Mouse (Mus musculus) limb, embryonic 11.5 days (tissue): Measurements from ENCODE around the gene Lrrc57. TPM values are rescaled to one million over a fixed set of nuclear protein-coding genes. Genes with fewer than 3 reads are reported as not detected.
"Not testable (repeated sequence)": the region's sequence is repeated elsewhere in the genome, so short reads cannot be mapped to it uniquely, and the experiment has no call there.

ENCODE experiments used
- ATAC-seq: fragments of 200-750 bp; cut with Nextera tagmentation; 2 replicates; pipeline ENCODE4 v1.8.0; 2017; ENCODE audit warnings: low read depth; ENCODE audit not compliant: insufficient number of reproducible peaks, low FRiP score, low TSS enrichment
- DNase-seq: peaks from one replicate; pipeline ENCODE4 v3.0.0-alpha.2; 2015; ENCODE audit warnings: low spot score
- H3K27ac ChIP-seq: fragments of 300-500 bp; sonication (generic); replicated peaks from 2 replicates; pipeline ENCODE4 v1.5.1; 2014; ENCODE audit warnings: low read depth, mild to moderate bottlenecking, low read length
- H3K27me3 ChIP-seq: fragments of 300-500 bp; sonication (generic); 2 replicates; pipeline ENCODE4 v1.6.1; 2014; ENCODE audit warnings: mild to moderate bottlenecking, low read length, mixed read lengths; ENCODE audit not compliant: control insufficient read depth, insufficient read depth
- H3K36me3 ChIP-seq: fragments of 300-500 bp; sonication (generic); 2 replicates; pipeline ENCODE4 v1.6.1; 2014; ENCODE audit warnings: mild to moderate bottlenecking, low read length, moderate library complexity, mixed read lengths; ENCODE audit not compliant: control insufficient read depth, insufficient read depth
- H3K4me1 ChIP-seq: fragments of 300-500 bp; sonication (generic); 2 replicates; pipeline ENCODE4 v1.6.1; 2014; ENCODE audit warnings: low read length, mixed read lengths; ENCODE audit not compliant: control insufficient read depth, insufficient read depth
- H3K4me2 ChIP-seq: fragments of 300-500 bp; sonication (generic); 2 replicates; pipeline ENCODE4 v1.6.1; 2014; ENCODE audit warnings: low read depth, mild to moderate bottlenecking, moderate library complexity; ENCODE audit not compliant: severe bottlenecking
- H3K4me3 ChIP-seq: fragments of 300-500 bp; sonication (generic); 2 replicates; pipeline ENCODE4 v1.5.1; 2014; ENCODE audit warnings: low read depth, low read length
- H3K9ac ChIP-seq: fragments of 300-500 bp; sonication (generic); 2 replicates; pipeline ENCODE4 v1.6.1; 2014; ENCODE audit warnings: mild to moderate bottlenecking, low read length
- H3K9me3 ChIP-seq: fragments of 300-500 bp; sonication (generic); 2 replicates; pipeline ENCODE4 v1.6.1; 2016; ENCODE audit warnings: low read length; ENCODE audit not compliant: control insufficient read depth
- WGBS: fragments of 180-500 bp; shearing (Covaris S2); extraction: QIAGEN DNeasy Blood & Tissue Kit; methylation state at CpG from one replicate; pipeline ENCODE4 v1.1.7; 2014; 5-methylcytosine and 5-hydroxymethylcytosine counted together
- polyA plus RNA-seq: library from polyadenylated mRNA; unstranded; fragments of >200 nt; fragmentation: Nextera tagmentation; extraction: Ambion mirVana; gene quantifications from 2 replicates; pipeline ENCODE4 v1.2.1, GENCODE M21; 2014

Lrrc57 gene
- polyA plus RNA-seq, 1 experiment from 2014 or later, result 31.9 TPM

DNA sequence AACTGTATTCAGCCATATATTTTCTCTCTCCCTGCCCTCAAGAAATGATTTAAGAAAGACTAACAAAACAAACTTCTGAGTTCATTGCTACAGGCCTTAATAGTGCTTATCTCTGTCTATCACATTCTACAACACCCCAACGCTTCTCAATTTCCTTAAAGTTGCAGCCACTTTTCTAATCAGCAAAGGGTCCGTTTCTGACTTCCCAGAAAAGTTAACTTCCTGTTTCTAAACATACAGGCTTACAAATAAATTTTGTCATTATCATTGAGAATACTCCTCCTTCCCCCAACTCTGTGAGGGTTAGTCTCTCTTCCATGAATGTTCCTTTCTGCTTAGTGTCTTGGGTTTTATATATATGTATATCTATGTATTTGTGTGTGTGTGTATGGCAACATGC is 44.0 kb downstream of the Lrrc57 start:
- WGBS, result 91% methylated on average over 2 of the region's 2 CpGs
- ATAC-seq (no peak), DNase-seq (no peak)
- H3K27ac ChIP-seq, result no peak overlapping the region
- no peaks in the 10 kb centered on the region for H3K9me3 ChIP-seq
- H3K4me1 ChIP-seq, result no peaks in the 10 kb centered on the region
- no peak overlapping the region for H3K4me2 ChIP-seq
- no peaks in the 10 kb centered on the region for H3K36me3 ChIP-seq
- no peaks in the 10 kb centered on the region for H3K27me3 ChIP-seq
- no peak overlapping the region for H3K9ac ChIP-seq
- H3K4me3 ChIP-seq, result no peak overlapping the region

DNA sequence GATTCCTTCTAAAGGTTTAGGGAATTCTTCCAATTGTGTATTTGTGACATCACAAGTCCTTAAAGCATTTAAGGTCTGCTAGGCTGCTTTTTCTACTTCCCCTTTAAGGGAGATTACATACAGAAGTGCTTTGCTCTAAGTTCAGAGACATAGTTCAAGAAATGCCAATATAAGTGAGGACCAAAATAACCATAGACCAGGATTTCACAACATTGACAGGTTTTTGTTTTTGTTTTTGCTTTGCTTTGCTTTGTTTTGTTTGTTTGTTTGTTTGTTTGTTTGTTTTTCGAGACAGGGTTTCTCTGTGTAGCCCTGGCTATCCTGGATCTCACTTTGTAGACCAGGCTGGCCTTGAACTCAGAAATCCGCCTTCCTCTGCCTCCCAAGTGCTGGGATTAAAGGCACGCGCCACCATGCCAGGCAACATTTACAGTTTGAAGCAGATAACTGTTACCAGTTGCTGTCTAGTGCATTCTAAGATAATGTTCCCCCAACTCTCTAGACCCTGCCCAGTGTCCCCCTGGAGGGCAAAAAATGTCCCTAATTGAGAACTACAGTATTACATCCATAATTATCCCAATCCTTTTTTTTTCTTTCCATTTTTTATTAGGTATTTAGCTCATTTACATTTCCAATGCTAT is 44.7 kb downstream of the Lrrc57 start:
- DNase-seq, H3K4me1 ChIP-seq, H3K9me3 ChIP-seq, H3K36me3 ChIP-seq, ATAC-seq, H3K4me2 ChIP-seq, H3K27ac ChIP-seq, H3K9ac ChIP-seq, H3K27me3 ChIP-seq, H3K4me3 ChIP-seq: not testable (repeated sequence)
- 91% methylated on average over 4 of the region's 4 CpGs for WGBS

DNA sequence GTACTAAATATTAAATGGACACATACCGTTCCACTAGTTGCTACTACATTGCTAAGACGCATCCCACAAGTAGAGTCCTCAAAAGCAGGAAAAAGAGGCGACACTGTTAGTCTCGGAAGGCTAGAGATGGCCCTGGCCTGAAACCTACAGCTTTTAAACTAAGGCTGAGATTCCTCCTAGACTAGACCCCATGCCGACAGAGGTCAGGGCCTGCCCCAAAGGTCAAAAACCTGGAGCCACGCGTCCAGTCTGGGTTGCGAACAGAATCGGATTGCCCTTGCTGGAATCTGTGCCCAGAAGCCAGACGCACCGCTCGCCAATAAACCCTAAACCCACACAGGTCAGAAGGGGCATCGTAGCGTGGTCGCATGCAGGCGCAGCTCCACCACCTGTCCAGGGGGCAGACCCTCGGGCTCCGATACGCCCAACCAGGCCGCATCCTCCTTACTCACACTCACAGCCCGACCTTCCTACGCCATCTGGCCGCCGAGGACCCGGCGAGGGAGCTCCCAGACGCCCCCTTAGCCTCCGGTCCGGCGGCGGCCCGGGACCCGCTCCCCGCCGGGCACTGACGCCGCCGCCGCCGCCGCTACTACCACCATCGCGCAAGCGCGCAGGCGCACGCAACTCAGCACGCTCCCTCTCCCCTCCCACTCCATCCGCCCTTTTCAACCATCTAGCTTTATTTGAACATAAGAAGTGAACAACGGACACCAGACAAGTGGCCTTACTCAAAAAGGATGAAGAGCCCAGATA is 45.9 kb downstream of the Lrrc57 start, which contains the start of gene Zfp106:
Gene Zfp106 (minus strand): TSS at position 609 of the 756 bp plus-strand sequence.
- WGBS, result under 1% methylated on average over 50 of the region's 50 CpGs
- ATAC-seq (peak; percentile 83), DNase-seq (peak; percentile 86)
- H3K27ac ChIP-seq, result 0 out of 2 replicates have a peak within 1 kb of the TSS, but pooled peaks have one; percentile 47
- no peaks in the 10 kb centered on the region for H3K4me1 ChIP-seq
- no peaks in the 10 kb centered on the region for H3K9me3 ChIP-seq
- H3K9ac ChIP-seq, result peak within 1 kb of the TSS; percentile 92
- H3K4me3 ChIP-seq, result peak within 1 kb of the TSS; percentile 94
- H3K36me3 ChIP-seq, result no peaks in the 10 kb centered on the region
- H3K4me2 ChIP-seq, result peak within 1 kb of the TSS; percentile 55
- no peaks in the 10 kb centered on the region for H3K27me3 ChIP-seq

- no peaks in the 10 kb centered on the region for H3K36me3 ChIP-seq
- DNase-seq (no peak), ATAC-seq (no peak)
- peak overlapping the region; percentile 94 for H3K4me3 ChIP-seq
- no peak overlapping the region for H3K27ac ChIP-seq
- WGBS, result 26% methylated on average over 9 of the region's 9 CpGs
- H3K9ac ChIP-seq, result peak overlapping the region; percentile 92
- peak overlapping the region; percentile 55 for H3K4me2 ChIP-seq
- H3K9me3 ChIP-seq, result no peaks in the 10 kb centered on the region
- no peaks in the 10 kb centered on the region for H3K4me1 ChIP-seq
- H3K27me3 ChIP-seq, result no peaks in the 10 kb centered on the region
Observed at GRCm38 (mm10) chr2:120562859-120563234, 46.5 kb downstream of the Lrrc57 start.

- Histone ChIP-seq H3K36me3 (no peaks in the 10 kb centered on the region), H3K27me3 (no peaks in the 10 kb centered on the region), H3K4me3 (no peak overlapping the region), H3K9ac (no peak overlapping the region), H3K27ac (no peak overlapping the region), H3K9me3 (no peaks in the 10 kb centered on the region), H3K4me1 (no peaks in the 10 kb centered on the region), H3K4me2 (no peak overlapping the region)
- DNase-seq (no peak), ATAC-seq (no peak)
- WGBS, result 100% methylated on average over 1 of the region's 1 CpGs
Observed at GRCm38 (mm10) chr2:120561524-120561923, 47.8 kb downstream of the Lrrc57 start.

- H3K27me3 ChIP-seq, result no peaks in the 10 kb centered on the region
- H3K9ac ChIP-seq, result no peak overlapping the region
- WGBS, result 86% methylated on average over 3 of the region's 3 CpGs
- peaks cover 3% of the 10 kb centered on the region; the same call in 1 of the 2 replicates for H3K36me3 ChIP-seq
- ATAC-seq (no peak), DNase-seq (no peak)
- H3K27ac ChIP-seq, result no peak overlapping the region
- no peaks in the 10 kb centered on the region for H3K4me1 ChIP-seq
- H3K9me3 ChIP-seq, result no peaks in the 10 kb centered on the region
- no peak overlapping the region for H3K4me3 ChIP-seq
- H3K4me2 ChIP-seq, result no peak overlapping the region
Observed at GRCm38 (mm10) chr2:120558813-120559212, 50.5 kb downstream of the Lrrc57 start.

DNA sequence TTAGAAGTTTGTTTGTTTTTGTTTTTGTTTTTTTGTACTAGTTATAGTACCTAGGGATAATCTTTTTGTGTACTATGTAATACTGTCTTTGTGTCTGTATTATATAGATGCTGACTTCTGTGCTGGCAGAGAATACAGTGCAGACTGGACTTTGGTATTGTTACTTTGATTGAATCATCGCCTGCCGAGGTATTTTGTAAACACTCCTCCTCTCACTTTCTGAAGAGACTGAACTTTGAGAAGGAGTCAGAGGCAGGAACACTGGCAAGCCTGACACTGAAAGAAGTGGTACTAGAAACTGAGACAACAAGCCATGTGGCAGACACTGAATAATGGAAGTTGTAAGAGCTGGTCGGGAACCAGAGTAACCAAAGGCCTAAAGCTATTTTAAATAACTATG is 52.5 kb downstream of the Lrrc57 start:
- Histone ChIP-seq H3K27me3 (no peaks in the 10 kb centered on the region), H3K4me2 (no peak overlapping the region), H3K9ac (no peak overlapping the region), H3K27ac (no peak overlapping the region), H3K36me3 (peaks cover 7% of the 10 kb centered on the region; the same call in 1 of the 2 replicates), H3K4me3 (no peak overlapping the region), H3K9me3 (no peaks in the 10 kb centered on the region), H3K4me1 (no peaks in the 10 kb centered on the region)
- no peak for DNase-seq
- no peak for ATAC-seq
- 86% methylated on average over 3 of the region's 3 CpGs for WGBS
